Mouse (Mus musculus) ES-E14 (cell line): ENCODE results near the gene Gipc3. TPM values are rescaled to one million over a fixed set of nuclear protein-coding genes. Genes with fewer than 3 reads are reported as not detected.

ENCODE experiments used
- DNase-seq: peaks from one replicate; pipeline ENCODE4 v3.0.0-alpha.2; 2013; ENCODE audit warnings: low read depth, low spot score
- H3K27ac ChIP-seq: 2 replicates; pipeline ENCODE4 v1.5.1; 2012; ENCODE audit warnings: low read depth, mild to moderate bottlenecking, low read length, moderate library complexity, mixed read lengths; ENCODE audit not compliant: poor library complexity, insufficient read depth, severe bottlenecking
- H3K36me3 ChIP-seq: 2 replicates; pipeline ENCODE4 v1.6.1; 2012; ENCODE audit warnings: mild to moderate bottlenecking, low read length, moderate library complexity, mixed read lengths; ENCODE audit not compliant: control insufficient read depth, poor library complexity, insufficient read depth, severe bottlenecking
- H3K4me1 ChIP-seq, 2 experiments: fragments of 150-350 bp in 1 of 2; sonication (generic) in 1 of 2; 2 replicates each; pipeline ENCODE4 v1.6.1; 2012; ENCODE audit warnings: low read length in 2 of 2, mild to moderate bottlenecking in 1 of 2, mixed read lengths in 1 of 2; ENCODE audit not compliant: control insufficient read depth in 2 of 2, insufficient read depth in 2 of 2, poor library complexity in 1 of 2
- H3K4me3 ChIP-seq, 2 experiments: fragments of 150-350 bp in 1 of 2; sonication (generic) in 1 of 2; 2 replicates each; pipeline ENCODE4 v1.5.1; 2012; ENCODE audit warnings: low read length in 2 of 2, low read depth in 1 of 2, mild to moderate bottlenecking in 1 of 2, mixed read lengths in 1 of 2; ENCODE audit not compliant: insufficient read depth in 1 of 2, poor library complexity in 1 of 2, severe bottlenecking in 1 of 2
- H3K9ac ChIP-seq: 2 replicates; pipeline ENCODE4 v1.6.1; 2012; ENCODE audit warnings: low read depth, mild to moderate bottlenecking, low read length, mixed read lengths; ENCODE audit not compliant: poor library complexity, insufficient read depth, severe bottlenecking
- H3K9me3 ChIP-seq: fragments of 150-350 bp; sonication (generic); 2 replicates; pipeline ENCODE4 v1.6.1; 2012; ENCODE audit warnings: low read depth, mild to moderate bottlenecking, low read length; ENCODE audit not compliant: control insufficient read depth, insufficient read depth
- CHD2 ChIP-seq: IDR thresholded peaks from 2 replicates; pipeline ENCODE4 v1.6.1; 2014; ENCODE audit warnings: mild to moderate bottlenecking, low read depth, low read length, inconsistent platforms
- HCFC1 ChIP-seq: IDR thresholded peaks from 2 replicates; pipeline ENCODE4 v1.6.1; 2012; ENCODE audit warnings: low read length, inconsistent platforms, borderline replicate concordance; ENCODE audit not compliant: insufficient read depth
- MAFK ChIP-seq: IDR thresholded peaks from 2 replicates; pipeline ENCODE4 v1.6.1; 2014; ENCODE audit warnings: mild to moderate bottlenecking, low read depth, low read length, inconsistent platforms; ENCODE audit not compliant: insufficient read depth
- ZC3H11A ChIP-seq: IDR thresholded peaks from 2 replicates; pipeline ENCODE4 v1.6.1; 2012; ENCODE audit warnings: low read depth, mild to moderate bottlenecking, inconsistent platforms, low read length, borderline replicate concordance
- ZNF384 ChIP-seq: IDR thresholded peaks from 2 replicates; pipeline ENCODE4 v1.6.1; 2012; ENCODE audit warnings: low read depth, low read length, inconsistent platforms
- in situ Hi-C, 2 experiments: fragments of 600-800 bp; cut with MboI; formaldehyde crosslinking; loops; one replicate each; pipeline ENCODE4 v1.15.1; 2025; ENCODE audit warnings: low sequenced_read_pairs in 2 of 2, inconsistent platforms in 1 of 2; ENCODE audit not compliant: unreplicated experiment in 2 of 2
- total RNA-seq: library from RNA; depleted of rRNA; stranded (reverse); fragments of 300-350 nt; gene quantifications from 2 replicates; pipeline ENCODE4 v1.2.3, GENCODE M21; 2012

The Gipc3 gene
- total RNA-seq, 1 experiment: 0.09 TPM

DNA sequence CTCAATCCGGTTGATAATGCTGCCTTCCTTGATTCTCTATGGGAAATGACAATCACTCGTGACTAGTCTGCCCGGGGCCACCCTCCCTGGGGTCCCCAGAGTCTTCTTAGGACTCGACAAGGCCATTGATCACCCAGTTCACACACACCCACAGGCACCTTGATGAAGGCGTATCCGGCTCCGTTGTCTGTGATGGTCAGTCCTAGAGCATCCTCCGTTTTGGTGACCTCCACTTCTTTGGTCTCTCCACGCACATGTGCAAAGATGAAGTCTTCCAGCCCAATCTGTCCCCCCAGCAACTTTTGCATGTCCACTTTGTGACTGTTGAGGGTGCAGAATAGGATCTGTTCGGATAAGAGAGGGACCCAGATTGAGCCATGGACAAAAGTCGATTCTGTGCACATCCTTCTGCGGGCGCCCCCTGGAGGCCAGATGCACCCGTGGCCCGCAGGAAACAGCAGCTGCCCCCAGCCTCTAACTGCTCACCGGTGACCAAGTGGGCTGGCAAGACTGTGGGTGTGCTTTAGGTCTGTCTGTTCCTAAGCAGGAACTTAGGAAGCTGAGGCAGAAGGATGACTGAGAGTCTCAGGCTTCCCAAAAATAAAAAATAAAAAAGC, 1.6 kb downstream of the Gipc3 start:
- Histone ChIP-seq H3K36me3 (no peaks in the 10 kb centered on the region), H3K4me1 (peaks cover 0 to 18% of the 10 kb centered on the region in 2 experiments; a peak in 2 of 4 replicates), H3K9me3 (no peaks in the 10 kb centered on the region), H3K4me3 (no peak overlapping the region), H3K9ac (no peak overlapping the region), H3K27ac (peak overlapping the region; percentile 26; the same call in 1 of the 2 replicates)
- no peak for DNase-seq
- in situ Hi-C loops: no loop called here
- TF ChIP-seq ZNF384 (no peak), ZC3H11A (no peak), CHD2 (no peak), HCFC1 (no peak), MAFK (no peak)

DNA sequence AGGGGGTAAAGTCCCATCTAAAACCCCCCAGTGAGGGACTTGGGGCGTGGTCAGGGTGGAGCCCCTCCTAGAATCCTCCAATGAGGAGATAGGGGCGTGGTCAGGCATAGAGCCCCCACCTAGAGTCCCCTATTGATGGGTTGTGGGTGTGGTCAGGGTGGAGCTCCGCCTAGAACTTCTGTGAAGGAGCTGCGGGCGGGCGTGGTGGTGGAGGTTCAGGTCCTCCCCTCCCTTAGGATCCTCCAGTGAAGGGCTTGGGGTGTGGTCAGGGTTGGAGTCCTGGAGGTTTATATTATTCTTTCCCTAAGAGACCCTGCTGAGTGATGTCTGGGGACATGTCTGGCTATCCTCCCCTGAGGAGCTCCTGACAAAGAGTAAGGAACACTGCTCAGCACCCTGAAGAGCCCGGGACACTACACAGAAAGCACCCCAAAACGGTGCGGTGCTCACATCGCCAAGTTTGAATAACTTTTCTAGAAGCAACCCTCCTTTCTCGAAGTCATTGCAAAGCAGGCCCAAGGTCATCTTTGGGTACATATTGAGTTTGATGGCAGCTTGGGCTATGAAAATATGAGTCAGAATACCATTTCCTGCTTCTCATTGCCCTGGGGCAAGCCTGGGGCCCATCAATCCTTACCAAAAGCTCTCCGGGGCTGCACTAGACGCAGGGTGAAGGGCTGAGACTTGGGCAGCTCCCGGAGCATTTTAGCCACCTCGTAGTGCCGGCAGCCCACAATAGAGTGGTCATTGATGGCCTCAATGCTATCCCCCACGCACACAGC, 2.3 kb downstream of the Gipc3 start:
- in situ Hi-C loops: no loop called here
- TF ChIP-seq HCFC1 (no peak), CHD2 (no peak), ZNF384 (no peak), ZC3H11A (no peak), MAFK (no peak)
- no peaks in the 10 kb centered on the region for H3K9me3 ChIP-seq
- peaks cover 0 to 21% of the 10 kb centered on the region in 2 experiments; a peak in 1 of 4 replicates for H3K4me1 ChIP-seq
- H3K36me3 ChIP-seq: no peaks in the 10 kb centered on the region
- no peak overlapping the region for H3K4me3 ChIP-seq
- peak overlapping the region; percentile 26; the same call in 1 of the 2 replicates for H3K27ac ChIP-seq
- no peak overlapping the region; the same call in 1 of the 2 replicates for H3K9ac ChIP-seq
- peak; percentile 89 for DNase-seq

DNA sequence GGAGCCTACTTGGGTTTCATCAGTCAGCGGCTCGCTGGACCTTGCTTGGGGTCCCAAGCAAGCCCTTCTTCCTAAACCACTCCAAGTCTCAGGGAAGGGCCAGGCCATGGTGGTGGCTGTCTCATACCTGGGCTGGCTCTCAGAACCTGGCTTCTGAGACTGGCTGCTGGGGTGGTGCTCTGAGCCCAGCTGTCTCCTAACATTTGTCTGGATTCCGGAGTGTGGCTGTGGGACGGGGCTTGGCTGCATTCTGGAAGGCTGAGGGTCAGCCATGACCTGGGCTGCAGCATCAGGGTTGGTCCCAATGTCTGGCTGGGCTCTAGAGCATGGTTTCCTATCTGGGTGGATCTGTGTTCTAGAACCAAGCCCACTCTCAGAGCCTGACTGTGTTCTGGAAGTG, 6.5 kb downstream of the Gipc3 start:
- Histone ChIP-seq H3K36me3 (no peaks in the 10 kb centered on the region), H3K9ac (no peak overlapping the region), H3K4me3 (no peak overlapping the region), H3K27ac (no peak overlapping the region), H3K4me1 (peaks cover 0 to 36% of the 10 kb centered on the region in 2 experiments; a peak in 1 of 4 replicates), H3K9me3 (no peaks in the 10 kb centered on the region)
- DNase-seq: no peak
- in situ Hi-C loops: no loop called here
- TF ChIP-seq ZNF384: no peak
- no peak for TF ChIP-seq HCFC1
- no peak for TF ChIP-seq CHD2
- no peak for TF ChIP-seq MAFK
- TF ChIP-seq ZC3H11A: no peak

DNA sequence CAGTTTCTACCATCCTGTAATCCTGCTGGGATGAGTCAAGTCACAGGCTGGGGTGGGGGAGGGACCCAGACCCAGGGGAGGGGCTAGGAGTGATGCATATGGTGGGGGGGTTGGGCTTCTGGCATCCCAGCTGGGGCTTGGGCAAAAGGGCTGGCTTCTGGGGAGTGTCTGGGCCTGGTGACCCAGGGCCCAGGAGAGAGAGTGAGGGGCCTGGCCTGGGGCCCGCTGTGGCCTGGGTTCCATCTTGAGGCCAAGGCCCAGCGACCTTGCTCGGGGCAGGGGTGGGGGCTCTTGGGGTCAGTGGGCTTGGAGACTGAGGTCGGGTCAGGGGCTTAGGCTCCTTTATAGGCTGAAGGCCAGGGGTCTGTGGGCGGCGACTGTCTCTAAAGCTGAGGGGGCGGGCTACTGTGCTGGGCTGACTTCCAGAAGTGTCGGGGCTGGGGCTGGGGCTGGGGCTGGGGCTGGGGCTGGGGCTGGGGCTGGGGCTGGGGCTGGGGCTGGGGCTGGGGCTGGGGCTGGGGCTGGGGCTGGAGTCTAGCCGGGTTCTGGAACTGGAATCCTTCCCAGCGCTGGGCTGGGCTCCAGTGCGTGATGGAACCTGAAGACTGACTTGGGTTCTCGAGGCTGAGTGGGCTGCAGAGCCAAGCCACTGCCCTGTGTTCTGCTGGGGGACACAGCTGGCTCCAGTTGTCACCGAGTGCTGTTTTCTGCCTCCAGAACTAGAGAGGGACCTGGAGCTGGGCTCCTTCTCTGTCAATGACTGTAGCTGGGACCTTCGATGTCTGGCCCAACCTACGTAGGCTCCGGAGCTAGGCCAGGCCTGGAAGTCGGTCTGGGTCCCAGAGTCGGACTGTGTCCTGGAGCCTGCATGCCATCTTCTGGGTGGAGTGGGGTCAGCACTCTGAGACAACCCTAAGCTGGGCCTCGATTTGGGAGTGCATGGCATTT, 7.4 kb downstream of the Gipc3 start:
- H3K36me3 ChIP-seq: no peaks in the 10 kb centered on the region
- no peaks in the 10 kb centered on the region for H3K9me3 ChIP-seq
- H3K4me1 ChIP-seq: peaks cover 0 to 28% of the 10 kb centered on the region in 2 experiments; a peak in 1 of 4 replicates
- in situ Hi-C loops: no loop called here
- H3K4me3 ChIP-seq: peak overlapping the region in 1 of 2 experiments; percentile 9; a peak in 1 of 4 replicates
- H3K9ac ChIP-seq: no peak overlapping the region
- TF ChIP-seq ZNF384 (no peak), HCFC1 (no peak), ZC3H11A (no peak), MAFK (no peak), CHD2 (no peak)
- no peak for DNase-seq
- H3K27ac ChIP-seq: no peak overlapping the region
